Mouse (Mus musculus) MEL (cell line): ENCODE data around the gene B830017H08Rik.

Experiments used
- ELF1 ChIP-seq: IDR thresholded peaks from 2 replicates; pipeline ENCODE4 v1.6.1; 2014; ENCODE audit warnings: low read depth, mild to moderate bottlenecking, inconsistent platforms, low read length, improper control_type of control experiment, moderate library complexity
- HCFC1 ChIP-seq: IDR thresholded peaks from 2 replicates; pipeline ENCODE4 v1.6.1; 2012; ENCODE audit warnings: low read depth, mild to moderate bottlenecking, inconsistent platforms, low read length, improper control_type of control experiment, moderate library complexity
- MEF2A ChIP-seq: IDR thresholded peaks from 2 replicates; pipeline ENCODE4 v1.6.1; 2014; ENCODE audit warnings: low read depth, mild to moderate bottlenecking, inconsistent platforms, low read length, improper control_type of control experiment; ENCODE audit not compliant: poor library complexity, insufficient replicate concordance, severe bottlenecking; ENCODE audit errors: extremely low read depth
- MXI1 ChIP-seq: IDR thresholded peaks from 2 replicates; pipeline ENCODE4 v1.6.1; 2011; ENCODE audit warnings: mild to moderate bottlenecking, low read depth, low read length, improper control_type of control experiment
- POLR2AphosphoS2 ChIP-seq: IDR thresholded peaks from 2 replicates; pipeline ENCODE4 v1.6.1; 2011; ENCODE audit warnings: low read length, improper control_type of control experiment
- UBTF ChIP-seq: IDR thresholded peaks from 2 replicates; pipeline ENCODE4 v1.6.1; 2012; ENCODE audit warnings: low read depth, mild to moderate bottlenecking, inconsistent platforms, low read length, improper control_type of control experiment, moderate library complexity, borderline replicate concordance; ENCODE audit not compliant: insufficient read depth

GRCm38 (mm10) chr16:17853263-17853662, 20.3 kb downstream of the B830017H08Rik start:
- no peak for TF ChIP-seq HCFC1
- no peak for TF ChIP-seq POLR2AphosphoS2
- TF ChIP-seq MEF2A, result no peak
- no peak for TF ChIP-seq UBTF
- no peak for TF ChIP-seq MXI1
- no peak for TF ChIP-seq ELF1
